Mouse (Mus musculus): ENCODE results near the gene Mcm6. TPM values are rescaled to one million over a fixed set of nuclear protein-coding genes. Genes with fewer than 3 reads are reported as not detected.
"Not testable (repeated sequence)": the region's sequence is repeated elsewhere in the genome, so short reads cannot be mapped to it uniquely, and the experiment has no call there.

The Mcm6 gene
- polyA plus RNA-seq, 1 experiment from 2014 or later: 44.9 TPM

- 97% methylated on average over 3 of the region's 3 CpGs for WGBS
- Histone ChIP-seq H3K9me3 (replicated peaks; ENCODE audit: control insufficient read depth, low read length, poor library complexity, severe bottlenecking) (no peaks in the 10 kb centered on the region), H3K27ac (ENCODE audit: low read length) (no peak overlapping the region), H3K9ac (ENCODE audit: low read depth, low read length) (no peak overlapping the region), H3K27me3 (ENCODE audit: control insufficient read depth, insufficient read depth, low read depth, low read length) (no peaks in the 10 kb centered on the region), H3K4me2 (ENCODE audit: low read length) (no peak overlapping the region), H3K4me1 (ENCODE audit: control insufficient read depth, insufficient read depth, low read length) (no peaks in the 10 kb centered on the region), H3K36me3 (ENCODE audit: control insufficient read depth, insufficient read depth, low read length) (0 out of 2 replicates have a peak, but pooled peaks cover 3% of the 10 kb centered on the region), H3K4me3 (ENCODE audit: low read depth, low read length) (no peak overlapping the region)
- no peak for ATAC-seq
These were observed 6.4 kb downstream of the Mcm6 start for GRCm38 (mm10) chr1:128353092-128353491.

GRCm38 (mm10) chr1:128344232-128344631, 15.2 kb downstream of the Mcm6 start:
- Histone ChIP-seq H3K36me3 (ENCODE audit: control insufficient read depth, insufficient read depth, low read length) (peaks cover 5% of the 10 kb centered on the region; the same call in 1 of the 2 replicates), H3K4me1 (ENCODE audit: control insufficient read depth, insufficient read depth, low read length) (no peaks in the 10 kb centered on the region), H3K4me2 (ENCODE audit: low read length) (no peak overlapping the region), H3K27me3 (ENCODE audit: control insufficient read depth, insufficient read depth, low read depth, low read length) (no peaks in the 10 kb centered on the region), H3K4me3 (ENCODE audit: low read depth, low read length) (no peak overlapping the region), H3K9ac (ENCODE audit: low read depth, low read length) (no peak overlapping the region), H3K9me3 (replicated peaks; ENCODE audit: control insufficient read depth, low read length, poor library complexity, severe bottlenecking) (no peaks in the 10 kb centered on the region), H3K27ac (ENCODE audit: low read length) (no peak overlapping the region)
- ATAC-seq: no peak
- WGBS: 19% methylated on average over 10 of the region's 10 CpGs

GRCm38 (mm10) chr1:128337708-128338320, 21.6 kb downstream of the Mcm6 start:
- H3K9me3 ChIP-seq (replicated peaks; ENCODE audit: control insufficient read depth, low read length, poor library complexity, severe bottlenecking): no peaks in the 10 kb centered on the region
- no peak overlapping the region for H3K4me2 ChIP-seq (ENCODE audit: low read length)
- ATAC-seq: no peak
- peaks cover 6% of the 10 kb centered on the region for H3K36me3 ChIP-seq (ENCODE audit: control insufficient read depth, insufficient read depth, low read length)
- no peak overlapping the region for H3K4me3 ChIP-seq (ENCODE audit: low read depth, low read length)
- no peak overlapping the region for H3K27ac ChIP-seq (ENCODE audit: low read length)
- no peaks in the 10 kb centered on the region for H3K27me3 ChIP-seq (ENCODE audit: control insufficient read depth, insufficient read depth, low read depth, low read length)
- no peak overlapping the region for H3K9ac ChIP-seq (ENCODE audit: low read depth, low read length)
- no peaks in the 10 kb centered on the region for H3K4me1 ChIP-seq (ENCODE audit: control insufficient read depth, insufficient read depth, low read length)
- WGBS: 89% methylated on average over 13 of the region's 13 CpGs

- no peak overlapping the region for H3K27ac ChIP-seq (ENCODE audit: low read length)
- no peaks in the 10 kb centered on the region for H3K27me3 ChIP-seq (ENCODE audit: control insufficient read depth, insufficient read depth, low read depth, low read length)
- H3K4me1 ChIP-seq (ENCODE audit: control insufficient read depth, insufficient read depth, low read length): no peaks in the 10 kb centered on the region
- H3K36me3 ChIP-seq (ENCODE audit: control insufficient read depth, insufficient read depth, low read length): peaks cover 5% of the 10 kb centered on the region; the same call in 1 of the 2 replicates
- H3K9ac ChIP-seq (ENCODE audit: low read depth, low read length): no peak overlapping the region
- no peak for ATAC-seq
- H3K9me3 ChIP-seq (replicated peaks; ENCODE audit: control insufficient read depth, low read length, poor library complexity, severe bottlenecking): no peaks in the 10 kb centered on the region
- no peak overlapping the region for H3K4me2 ChIP-seq (ENCODE audit: low read length)
- WGBS: 100% methylated on average over 1 of the region's 1 CpGs
- H3K4me3 ChIP-seq (ENCODE audit: low read depth, low read length): no peak overlapping the region
These were observed 29.2 kb downstream of the Mcm6 start for GRCm38 (mm10) chr1:128330313-128330712.

- Histone ChIP-seq H3K4me3 (ENCODE audit: low read depth, low read length) (no peak within 1 kb of the TSS), H3K27me3 (ENCODE audit: control insufficient read depth, insufficient read depth, low read depth, low read length) (no peaks in the 10 kb centered on the region), H3K4me2 (ENCODE audit: low read length) (no peak within 1 kb of the TSS), H3K36me3 (ENCODE audit: control insufficient read depth, insufficient read depth, low read length) (peaks cover 2% of the 10 kb centered on the region; the same call in 1 of the 2 replicates), H3K9me3 (replicated peaks; ENCODE audit: control insufficient read depth, low read length, poor library complexity, severe bottlenecking) (no peaks in the 10 kb centered on the region), H3K4me1 (ENCODE audit: control insufficient read depth, insufficient read depth, low read length) (no peaks in the 10 kb centered on the region), H3K27ac (ENCODE audit: low read length) (no peak within 1 kb of the TSS), H3K9ac (ENCODE audit: low read depth, low read length) (no peak within 1 kb of the TSS)
- no peak for ATAC-seq
- WGBS: 78% methylated on average over 3 of the region's 3 CpGs
These were observed 31.2 kb downstream of the Mcm6 start, which contains the start of gene Lct for GRCm38 (mm10) chr1:128328218-128328617. TSS of gene Lct (minus strand) at chr1:128328318.

- Histone ChIP-seq H3K4me3 (ENCODE audit: low read depth, low read length) (no peak overlapping the region), H3K27me3 (ENCODE audit: control insufficient read depth, insufficient read depth, low read depth, low read length) (no peaks in the 10 kb centered on the region), H3K36me3 (ENCODE audit: control insufficient read depth, insufficient read depth, low read length) (0 out of 2 replicates have a peak, but pooled peaks cover 2% of the 10 kb centered on the region), H3K4me1 (ENCODE audit: control insufficient read depth, insufficient read depth, low read length) (no peaks in the 10 kb centered on the region), H3K27ac (ENCODE audit: low read length) (no peak overlapping the region), H3K4me2 (ENCODE audit: low read length) (no peak overlapping the region), H3K9me3 (replicated peaks; ENCODE audit: control insufficient read depth, low read length, poor library complexity, severe bottlenecking) (no peaks in the 10 kb centered on the region), H3K9ac (ENCODE audit: low read depth, low read length) (no peak overlapping the region)
- ATAC-seq: no peak
- 94% methylated on average over 1 of the region's 1 CpGs for WGBS
These were observed 32.3 kb downstream of the Mcm6 start for GRCm38 (mm10) chr1:128327165-128327564.

- Histone ChIP-seq H3K36me3 (ENCODE audit: control insufficient read depth, insufficient read depth, low read length) (no peaks in the 10 kb centered on the region), H3K27ac (ENCODE audit: low read length) (no peak overlapping the region), H3K9me3 (replicated peaks; ENCODE audit: control insufficient read depth, low read length, poor library complexity, severe bottlenecking) (no peaks in the 10 kb centered on the region), H3K4me3 (ENCODE audit: low read depth, low read length) (no peak overlapping the region), H3K4me2 (ENCODE audit: low read length) (no peak overlapping the region), H3K9ac (ENCODE audit: low read depth, low read length) (no peak overlapping the region), H3K27me3 (ENCODE audit: control insufficient read depth, insufficient read depth, low read depth, low read length) (no peaks in the 10 kb centered on the region), H3K4me1 (ENCODE audit: control insufficient read depth, insufficient read depth, low read length) (no peaks in the 10 kb centered on the region)
- WGBS: 87% methylated on average over 2 of the region's 2 CpGs
- ATAC-seq: no peak
These were observed 34.7 kb downstream of the Mcm6 start for GRCm38 (mm10) chr1:128324776-128325175.

GRCm38 (mm10) chr1:128323026-128323643, 36.3 kb downstream of the Mcm6 start:
- no peaks in the 10 kb centered on the region for H3K4me1 ChIP-seq (ENCODE audit: control insufficient read depth, insufficient read depth, low read length)
- 95% methylated on average over 8 of the region's 8 CpGs for WGBS

GRCm38 (mm10) chr1:128319266-128319665, 40.2 kb downstream of the Mcm6 start:
- not testable (repeated sequence) for H3K4me1 ChIP-seq (ENCODE audit: control insufficient read depth, insufficient read depth, low read length); H3K27ac ChIP-seq (ENCODE audit: low read length); H3K27me3 ChIP-seq (ENCODE audit: control insufficient read depth, insufficient read depth, low read depth, low read length); H3K4me2 ChIP-seq (ENCODE audit: low read length); ATAC-seq; H3K9ac ChIP-seq (ENCODE audit: low read depth, low read length); H3K9me3 ChIP-seq (replicated peaks; ENCODE audit: control insufficient read depth, low read length, poor library complexity, severe bottlenecking); H3K36me3 ChIP-seq (ENCODE audit: control insufficient read depth, insufficient read depth, low read length); H3K4me3 ChIP-seq (ENCODE audit: low read depth, low read length)
- 83% methylated on average over 6 of the region's 6 CpGs for WGBS

More at GRCm38 (mm10) chr1:128323026-128323643, 36.3 kb downstream of the Mcm6 start:
- H3K36me3 ChIP-seq (ENCODE audit: control insufficient read depth, insufficient read depth, low read length): no peaks in the 10 kb centered on the region
- H3K4me2 ChIP-seq (ENCODE audit: low read length): no peak overlapping the region
- no peaks in the 10 kb centered on the region for H3K27me3 ChIP-seq (ENCODE audit: control insufficient read depth, insufficient read depth, low read depth, low read length)
- no peak for ATAC-seq
- no peaks in the 10 kb centered on the region for H3K9me3 ChIP-seq (replicated peaks; ENCODE audit: control insufficient read depth, low read length, poor library complexity, severe bottlenecking)
- no peak overlapping the region for H3K4me3 ChIP-seq (ENCODE audit: low read depth, low read length)
- H3K27ac ChIP-seq (ENCODE audit: low read length): no peak overlapping the region
- H3K9ac ChIP-seq (ENCODE audit: low read depth, low read length): no peak overlapping the region
